Mouse (Mus musculus) kidney, adult 18-20 months (tissue): ENCODE measurements around the gene Slc6a9.
A peak's percentile ranks its signal among the peaks of the same experiment; 100 is the strongest.

ENCODE experiments used
- DNase-seq: peaks from one replicate; pipeline ENCODE4 v3.0.0; 2021

The Slc6a9 gene

GRCm38 (mm10) chr4:117834457-117834844 lies at the start of gene Slc6a9:
Gene Slc6a9 (plus strand): TSS chr4:117834506.
- no peak for DNase-seq

- DNase-seq = peak; percentile 51
These were observed 47.3 kb upstream of the Slc6a9 start for GRCm38 (mm10) chr4:117786963-117787362.

- DNase-seq = no peak
These were observed 46.0 kb upstream of the Slc6a9 start for GRCm38 (mm10) chr4:117788308-117788707.

- DNase-seq = no peak
These were observed 34.4 kb upstream of the Slc6a9 start for GRCm38 (mm10) chr4:117799904-117800303.

GRCm38 (mm10) chr4:117806992-117807391 lies 27.3 kb upstream of the Slc6a9 start:
- DNase-seq = no peak

- no peak for DNase-seq
These were observed 23.4 kb upstream of the Slc6a9 start for GRCm38 (mm10) chr4:117810933-117811332.

- no peak for DNase-seq
These were observed 20.6 kb upstream of the Slc6a9 start for GRCm38 (mm10) chr4:117813591-117814192.

- no peak for DNase-seq
These were observed 20.0 kb upstream of the Slc6a9 start for GRCm38 (mm10) chr4:117814333-117814732.

GRCm38 (mm10) chr4:117816776-117817175 lies 17.5 kb upstream of the Slc6a9 start:
- DNase-seq = no peak

- no peak for DNase-seq
These were observed 16.3 kb upstream of the Slc6a9 start for GRCm38 (mm10) chr4:117818032-117818431.

GRCm38 (mm10) chr4:117828572-117829145 lies 5.6 kb upstream of the Slc6a9 start:
- DNase-seq = no peak

- peak; percentile 81 for DNase-seq
These were observed 4.8 kb upstream of the Slc6a9 start for GRCm38 (mm10) chr4:117829260-117830123.

- peak; percentile 57 for DNase-seq
These were observed 4.2 kb upstream of the Slc6a9 start for GRCm38 (mm10) chr4:117830124-117830551.

- DNase-seq = no peak
These were observed 3.5 kb upstream of the Slc6a9 start for GRCm38 (mm10) chr4:117830801-117831200.

- DNase-seq = no peak
These were observed 2.8 kb upstream of the Slc6a9 start for GRCm38 (mm10) chr4:117831499-117831898.

GRCm38 (mm10) chr4:117831920-117832691 lies 2.2 kb upstream of the Slc6a9 start:
- peak; percentile 44 for DNase-seq

GRCm38 (mm10) chr4:117834845-117835530 lies 682 bp downstream of the Slc6a9 start:
- DNase-seq = peak; percentile 77

- peak; percentile 58 for DNase-seq
These were observed 1.3 kb downstream of the Slc6a9 start for GRCm38 (mm10) chr4:117835531-117836111.

GRCm38 (mm10) chr4:117836204-117836767 lies 2.0 kb downstream of the Slc6a9 start:
- DNase-seq = peak; percentile 94

- DNase-seq = no peak
These were observed 3.0 kb downstream of the Slc6a9 start for GRCm38 (mm10) chr4:117837271-117837670.

- DNase-seq = peak; percentile 71
These were observed 5.1 kb downstream of the Slc6a9 start for GRCm38 (mm10) chr4:117839366-117839765.

GRCm38 (mm10) chr4:117840821-117841220 lies 6.5 kb downstream of the Slc6a9 start:
- no peak for DNase-seq
